Mouse (Mus musculus) left cerebral cortex, adult 18-20 months (tissue): ENCODE measurements at regions not wholly inside any gene's neighbourhood (a gene's known extent, or its start where the extent isn't known, plus 50 kb on each side); places are given as distances from the start of the nearest gene placed in this dataset.
A peak's percentile ranks its signal among the peaks of the same experiment; 100 is the strongest.

ENCODE experiments used
- DNase-seq, 2 experiments: peaks; one replicate each; pipeline ENCODE4 v3.0.0; 2021 to 2022; ENCODE audit warnings: low spot score in 2 of 2, mixed read lengths in 1 of 2

DNA sequence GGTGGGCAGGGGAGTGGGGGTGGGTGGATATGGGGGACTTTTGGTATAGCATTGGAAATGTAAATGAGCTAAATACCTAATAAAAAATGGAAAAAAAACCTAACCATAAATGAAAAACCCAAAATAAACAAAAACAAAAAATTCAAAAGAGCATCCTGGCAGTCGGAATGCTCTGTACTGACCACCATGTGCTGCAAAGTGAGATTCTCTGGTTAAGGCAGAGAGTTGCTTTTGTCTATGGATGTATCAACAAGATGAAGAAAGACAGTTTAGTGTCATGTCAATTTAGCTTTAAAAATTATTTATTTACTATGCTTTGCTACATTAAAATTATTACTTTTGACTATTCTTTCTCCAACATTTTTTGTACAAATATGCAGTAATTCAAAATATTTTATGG is 88.5 kb downstream of the E330014E10Rik start:
- no peak for DNase-seq

DNA sequence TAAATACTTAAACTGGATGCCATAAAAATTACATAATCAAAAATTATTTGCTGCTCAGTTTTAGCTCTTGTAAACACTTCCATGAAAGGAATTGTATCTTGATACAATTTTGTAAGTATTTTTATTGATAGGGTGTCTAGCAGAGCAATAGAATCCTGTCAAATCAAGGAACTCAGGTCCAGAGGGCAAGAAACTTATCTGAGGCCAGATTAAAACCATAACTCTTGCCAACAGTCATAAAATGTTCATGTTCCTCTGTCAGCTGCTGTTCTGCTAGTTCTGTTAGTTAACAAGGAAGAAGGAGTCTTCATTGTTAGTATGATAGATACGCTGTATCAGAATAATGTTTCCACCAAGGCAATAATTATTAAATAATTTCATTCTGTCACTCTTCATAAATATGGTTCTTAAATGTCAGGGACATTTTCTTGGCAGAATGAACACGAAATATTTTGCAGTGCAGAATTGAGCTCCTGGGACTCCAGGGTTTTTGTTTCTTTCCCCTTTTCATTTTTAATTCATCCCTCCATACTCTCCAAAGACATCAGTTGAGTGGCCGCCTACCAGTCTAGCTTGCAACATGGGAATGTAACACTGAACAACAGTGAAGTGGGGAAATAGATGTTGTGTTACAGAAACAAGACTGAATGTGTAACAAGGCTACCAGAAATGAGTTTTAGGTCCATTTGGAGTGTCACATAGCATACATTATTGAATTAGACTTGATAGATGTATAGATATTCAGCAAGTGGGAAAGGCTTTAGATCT is 89.1 kb downstream of the E330014E10Rik start:
- DNase-seq = no peak

DNA sequence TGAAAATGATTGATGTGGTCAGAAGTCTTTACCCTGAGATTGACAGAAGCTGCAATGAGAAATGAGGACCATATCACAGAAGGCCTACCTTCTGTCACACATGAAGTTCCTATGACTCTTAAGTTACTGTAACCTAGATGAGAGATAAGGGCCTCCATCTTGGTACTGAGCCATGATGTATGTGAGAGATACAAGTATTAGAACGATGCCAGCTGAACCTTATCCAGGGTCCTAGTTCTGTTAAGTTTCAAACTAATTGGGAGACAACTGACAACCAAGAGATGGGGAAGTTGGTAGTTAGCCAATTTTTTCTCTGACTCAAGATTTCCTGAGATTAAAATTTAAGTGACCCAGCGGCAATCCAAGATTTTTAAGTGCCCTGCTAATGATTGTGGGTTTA is 89.7 kb downstream of the E330014E10Rik start:
- no peak for DNase-seq

DNA sequence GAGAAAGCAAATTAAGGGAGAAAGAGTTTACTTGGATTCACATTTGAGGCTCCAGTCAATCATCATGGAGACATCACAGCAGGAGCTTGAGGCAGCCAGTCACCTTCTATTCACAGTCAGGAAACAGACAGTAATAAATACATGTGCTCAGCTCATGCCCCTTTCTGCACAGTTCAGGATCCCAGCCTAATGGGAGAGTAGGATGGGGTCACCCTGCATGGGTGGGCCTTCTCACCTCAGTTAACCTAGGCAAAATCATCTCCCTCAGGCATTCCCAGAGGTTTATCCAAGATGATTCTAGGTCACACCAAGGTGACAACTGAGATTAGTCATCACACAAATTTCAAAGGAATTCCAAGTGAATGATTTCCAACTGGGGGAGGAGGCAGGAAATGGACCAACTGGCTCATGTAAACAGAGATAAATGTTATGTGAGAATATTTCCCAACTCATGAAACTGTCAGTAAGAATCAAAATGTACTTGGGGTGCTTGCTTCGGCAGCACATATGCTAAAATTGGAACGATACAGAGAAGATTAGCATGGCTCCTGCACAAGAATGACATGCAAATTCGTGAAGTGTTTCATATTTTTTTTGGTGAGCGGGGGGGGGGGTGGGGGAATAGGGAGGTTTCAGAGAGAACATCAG is 89.8 kb upstream of the Cxcl13 start:
- no peak for DNase-seq

DNA sequence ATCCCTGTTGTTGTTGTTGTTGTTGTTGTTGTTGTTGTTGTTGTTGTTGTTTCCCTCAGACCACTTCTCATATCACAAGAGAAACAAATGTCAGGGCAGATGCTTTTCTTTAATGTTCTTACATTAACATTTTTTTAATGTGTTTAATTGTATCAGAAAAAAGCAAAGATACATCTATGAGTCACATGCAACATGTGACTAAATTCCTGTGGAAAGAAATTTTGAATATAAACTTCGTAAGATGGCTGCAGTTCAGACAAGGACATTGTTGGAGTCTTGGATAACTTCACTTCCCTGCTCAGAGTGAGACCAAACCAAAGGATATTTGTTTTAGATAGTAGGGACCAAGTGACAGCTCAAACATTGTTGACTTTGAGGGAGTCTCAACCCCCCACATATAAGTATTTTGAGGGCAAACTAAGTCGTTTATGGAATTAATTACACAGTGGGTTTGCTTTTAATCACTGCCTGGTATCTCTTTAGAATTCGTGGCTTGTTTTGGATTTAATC is 86.4 kb upstream of the Cxcl13 start:
- no peak for DNase-seq

DNA sequence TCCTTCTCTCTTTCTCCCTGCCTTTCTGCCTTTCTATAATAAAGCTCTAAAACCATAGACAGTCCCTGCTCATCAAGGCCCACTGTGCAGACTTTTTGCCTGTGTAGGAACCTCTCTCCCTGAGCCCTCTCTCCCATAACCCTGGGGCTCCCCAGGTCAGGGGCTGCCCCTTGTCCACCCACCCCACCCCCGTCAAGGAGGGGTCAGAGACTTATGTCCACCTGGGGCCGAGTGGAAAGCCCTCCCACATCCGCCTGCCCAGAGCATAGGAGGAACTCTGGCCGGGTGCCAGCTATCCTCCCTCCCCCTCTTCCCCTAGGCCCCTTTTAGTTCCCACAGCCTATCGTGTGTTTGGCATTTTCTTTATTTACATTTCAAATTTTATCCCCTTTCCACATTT is 81.8 kb upstream of the Cxcl13 start:
- DNase-seq = no peak

DNA sequence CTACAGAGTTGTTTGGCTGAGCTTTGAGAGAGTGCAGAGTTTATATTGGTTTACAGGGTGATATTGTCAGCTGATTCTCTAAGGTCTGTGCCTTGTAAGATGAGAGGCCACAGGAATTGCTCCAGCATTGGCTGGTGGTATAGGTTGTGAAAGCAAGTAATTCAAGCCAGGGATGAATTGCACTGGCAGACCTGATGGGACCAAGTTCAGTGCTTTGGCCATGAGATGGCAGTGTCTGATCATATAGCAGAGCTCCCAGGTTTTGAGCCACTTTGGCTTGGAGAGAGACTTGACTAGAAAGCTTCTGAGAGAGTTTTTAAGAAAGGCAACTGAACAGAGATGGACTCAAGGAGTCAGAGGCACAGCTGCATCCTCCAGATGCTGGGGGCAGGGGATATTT is 75.8 kb upstream of the Cxcl13 start:
- DNase-seq = peak; percentile 61 to 65
